Mouse (Mus musculus) kidney, embryonic 15.5 days (tissue): ENCODE results near the gene Zfp30. TPM values are rescaled to one million over a fixed set of nuclear protein-coding genes. Genes with fewer than 3 reads are reported as not detected.

ENCODE experiments used
- ATAC-seq: fragments of 200-750 bp; cut with Nextera tagmentation; replicated peaks from 2 replicates; pipeline ENCODE4 v1.8.0; 2017; ENCODE audit warnings: moderate TSS enrichment; ENCODE audit not compliant: low FRiP score
- H3K27ac ChIP-seq: fragments of 300-500 bp; sonication (generic); 2 replicates; pipeline ENCODE4 v1.5.1; 2015; ENCODE audit warnings: mild to moderate bottlenecking, inconsistent platforms
- H3K27me3 ChIP-seq: fragments of 300-500 bp; sonication (generic); 2 replicates; pipeline ENCODE4 v1.6.1; 2015; ENCODE audit warnings: inconsistent platforms
- H3K36me3 ChIP-seq: fragments of 300-500 bp; sonication (generic); 2 replicates; pipeline ENCODE4 v1.6.1; 2015; ENCODE audit warnings: inconsistent platforms
- H3K4me1 ChIP-seq: fragments of 300-500 bp; sonication (generic); 2 replicates; pipeline ENCODE4 v1.6.1; 2015; ENCODE audit warnings: inconsistent platforms
- H3K4me2 ChIP-seq: fragments of 300-500 bp; sonication (generic); 2 replicates; pipeline ENCODE4 v1.6.1; 2015; ENCODE audit warnings: moderate library complexity, mild to moderate bottlenecking, inconsistent platforms
- H3K4me3 ChIP-seq: fragments of 300-500 bp; sonication (generic); replicated peaks from 2 replicates; pipeline ENCODE4 v1.5.1; 2015; ENCODE audit warnings: mild to moderate bottlenecking, inconsistent platforms
- H3K9ac ChIP-seq: fragments of 300-500 bp; sonication (generic); 2 replicates; pipeline ENCODE4 v1.6.1; 2015; ENCODE audit warnings: mild to moderate bottlenecking, inconsistent platforms
- H3K9me3 ChIP-seq: fragments of 300-500 bp; sonication (generic); replicated peaks from 2 replicates; pipeline ENCODE4 v1.6.1; 2016; ENCODE audit warnings: inconsistent platforms
- WGBS: fragments of 180-500 bp; shearing (Covaris S2); methylation state at CpG from one replicate; pipeline ENCODE4 v1.1.7; 2015; ENCODE audit warnings: mixed read lengths; 5-methylcytosine and 5-hydroxymethylcytosine counted together
- microRNA counts: library from miRNA; unstranded; fragments of <30 nt; microRNA quantifications from one replicate; lab custom pipeline; 2016
- microRNA-seq: library from miRNA; unstranded; fragments of <30 nt; microRNA quantifications from one replicate; pipeline ENCODE4, GENCODE M21; 2016
- polyA plus RNA-seq: library from polyadenylated mRNA; unstranded; fragments of >200 nt; fragmentation: Nextera tagmentation; extraction: Ambion mirVana; gene quantifications from 2 replicates; pipeline ENCODE4 v1.2.1, GENCODE M21; 2015

Zfp30 gene
- polyA plus RNA-seq, 1 experiment from 2014 or later = 8.1 TPM

DNA sequence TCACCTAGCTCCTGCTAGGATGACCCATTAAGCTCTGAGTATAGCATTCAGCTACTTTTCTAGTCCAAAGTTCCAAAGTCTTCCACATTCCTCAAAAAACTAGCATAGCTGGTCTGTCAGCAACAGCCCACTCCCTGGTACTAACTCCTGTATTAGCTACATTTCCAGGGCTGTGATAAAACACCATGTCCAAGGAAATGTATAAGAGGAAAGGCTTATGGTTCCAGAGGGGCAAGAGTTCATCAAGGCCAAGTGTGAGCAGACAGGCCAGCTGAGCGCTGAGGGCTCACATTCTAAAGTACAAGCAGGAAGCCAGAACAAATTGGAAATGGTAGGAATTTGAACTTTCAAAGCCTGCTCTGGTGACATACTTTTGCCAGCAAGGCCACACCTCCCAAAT, 58.3 kb downstream of the Zfp30 start:
- Histone ChIP-seq H3K4me2 (no peak overlapping the region), H3K9ac (no peak overlapping the region), H3K4me1 (no peaks in the 10 kb centered on the region), H3K27ac (no peak overlapping the region), H3K27me3 (no peaks in the 10 kb centered on the region), H3K4me3 (no peak overlapping the region), H3K36me3 (peaks cover 40% of the 10 kb centered on the region), H3K9me3 (no peaks in the 10 kb centered on the region)
- ATAC-seq = no peak
- 93% methylated on average over 1 of the region's 1 CpGs for WGBS

MicroRNAs within 50 kb of the gene (microRNA counts, 519-probe panel; counts per million panel counts)
- microRNA mmu-miR-1964 (lab: Ali Mortazavi, UCI) = 2,537 counts per million, percentile 47 among the panel's probes with 10 or more counts

Small RNA genes within 50 kb of the gene (microRNA-seq; reads per million reads assigned to microRNA genes)
- gene Mir1964 = 2.2 reads per million, percentile 11 among the genes with 10 or more reads in this experiment

Other genes with a start within 250 kb of the Zfp30 start
- not detected in 2 replicates for gene Catsperg2, start 57.0 kb upstream of the Zfp30 start, polyA plus RNA-seq
- gene Zfp84, start 15.4 kb upstream of the Zfp30 start, polyA plus RNA-seq = 13.1 and 14.0 TPM in 2 replicates
- 13.4 and 13.9 TPM in 2 replicates for gene Zfp790, start 32.1 kb downstream of the Zfp30 start, polyA plus RNA-seq
- gene Zfp940, start 69.7 kb downstream of the Zfp30 start, polyA plus RNA-seq = 5.4 and 6.7 TPM in 2 replicates
- gene Zfp420, start 76.0 kb downstream of the Zfp30 start, polyA plus RNA-seq = 7.5 and 7.8 TPM in 2 replicates
- 9.5 and 10.8 TPM in 2 replicates for gene Zfp27, start 122.6 kb downstream of the Zfp30 start, polyA plus RNA-seq
- gene Zfp383, start 124.2 kb downstream of the Zfp30 start, polyA plus RNA-seq = 5.2 and 5.8 TPM in 2 replicates
- 12.0 and 12.2 TPM in 2 replicates for gene Zfp74, start 170.1 kb downstream of the Zfp30 start, polyA plus RNA-seq
- gene Zfp568, start 200.0 kb downstream of the Zfp30 start, polyA plus RNA-seq = 17.7 and 19.5 TPM in 2 replicates